20 mouse cellular contexts compared by ENCODE assay signal in the genomic region with DNA sequence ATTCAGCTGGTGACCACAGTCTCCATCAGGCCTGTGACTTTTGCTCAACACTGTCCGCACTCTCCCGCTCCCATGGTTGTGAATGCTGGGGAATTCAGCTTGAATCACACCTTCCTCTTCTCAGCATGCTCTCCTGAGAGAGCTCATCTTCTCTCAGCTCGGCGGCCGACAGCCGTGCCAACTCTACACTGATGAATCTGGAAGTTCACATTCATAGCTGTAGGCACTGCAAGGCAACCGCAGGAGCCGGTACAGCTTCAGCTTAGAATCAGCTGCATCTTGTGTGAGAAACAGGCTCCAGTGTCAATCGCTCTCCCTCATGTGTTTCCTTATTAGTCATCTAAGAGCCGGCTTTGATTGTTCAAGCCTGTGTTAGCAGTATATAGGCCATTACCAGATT.
DNase-seq lines count a peak whose midpoint lies in the region; TF ChIP-seq lines count a peak whose summit lies in the region.
"Had no signal": no experiment of that assay in that cellular context is flagged by ENCODE, and none has a peak within 500 bp of the region (broad histone marks: within the 10 kb centered on the region; RNA-seq: fewer than 3 reads in every experiment).

No protein-coding gene starts in this region.

- 43% methylated on average over 10 of the region's 10 CpGs for WGBS in olfactory bulb, adult 2 months

- peaks cover 20% of the 10 kb centered on the region for H3K4me1 ChIP-seq in olfactory bulb, adult 2 months (ENCODE audit: control insufficient read depth, insufficient read depth, low read length)
- H3K4me1 ChIP-seq: hindbrain, embryonic 10.5 days; kidney, embryonic 15.5 days; stomach, embryonic 15.5 days had no signal

- H3K4me3 ChIP-seq in left cerebral cortex, adult 2 months = no peak overlapping the region
- H3K4me3 ChIP-seq in olfactory bulb, adult 2 months (ENCODE audit: insufficient read depth, low read depth, low read length) = no peak overlapping the region
- H3K4me3 ChIP-seq: erythroblast, embryonic 14.5 days; hindbrain, embryonic 10.5 days; kidney, embryonic 15.5 days; stomach, embryonic 15.5 days had no signal

- peak; percentile 65 to 82 for DNase-seq in frontal cortex, postnatal 36 days (ENCODE audit: low spot score in 2 of 2)
- no peak for DNase-seq in frontal cortex, postnatal 14 days (ENCODE audit: low spot score in 2 of 2)
- DNase-seq in left cerebral cortex, adult 2 months (ENCODE audit: extremely low spot score in 1 of 2, low spot score in 2 of 2) = peak; percentile 49 to 56
- no peak for DNase-seq in left cerebral cortex, postnatal 4 days
- DNase-seq in gastrocnemius, postnatal 14 days = no peak
- DNase-seq in lung, postnatal 25 days (ENCODE audit: low spot score) = no peak
- DNase-seq: adrenal gland, postnatal 25 days; cerebellum, adult 11-12 months; gastrocnemius, postnatal 25 days; kidney, postnatal 4 days; lung, adult 2 months; lung, postnatal 4 days; retina, postnatal 1 day; thymus, adult 2 months had no signal

- intact Hi-C loops in left cerebral cortex, adult 2 months (cut with DNase I) = loop anchor here (5.0 kb wide), 2 partner anchors 373 to 462 kb away; no protein-coding TSS in a partner anchor
- intact Hi-C loops in left cerebral cortex, postnatal 4 days (cut with DNase I) = loop anchor here (10.0 kb wide), 1 partner anchor 454 kb away; no protein-coding TSS in a partner anchor
- intact Hi-C loops in gastrocnemius, postnatal 14 days (cut with DNase I; ENCODE audit: low total_unique reads) = no loop called here

- TF ChIP-seq CTCF in left cerebral cortex, adult 2 months (IDR thresholded peaks at IDR 0.05) = no peak
- TF ChIP-seq CTCF in olfactory bulb, adult 2 months (IDR thresholded peaks at IDR 0.05; ENCODE audit: insufficient read depth, low read depth, low read length) = no peak

- TF ChIP-seq POLR2A in olfactory bulb, adult 2 months (IDR thresholded peaks at IDR 0.05; ENCODE audit: insufficient read depth, low read depth, low read length) = no peak

- peak overlapping the region; percentile 81 for H3K27ac ChIP-seq in left cerebral cortex, adult 2 months
- peak overlapping the region; percentile 80 for H3K27ac ChIP-seq in olfactory bulb, adult 2 months (ENCODE audit: insufficient read depth, low read depth, low read length)
- H3K27ac ChIP-seq: hindbrain, embryonic 10.5 days; hindbrain, postnatal 0 days; kidney, embryonic 15.5 days; stomach, embryonic 15.5 days had no signal

Comparison
In these comparisons a context has a peak if more than half of its experiments do, and no peak if none do; other contexts are left out.
1. DNase-seq: peak in frontal cortex, postnatal 36 days (2 of 2) and left cerebral cortex, adult 2 months (2 of 2); none in frontal cortex, postnatal 14 days (0 of 2), left cerebral cortex, postnatal 4 days (single experiment), gastrocnemius, postnatal 14 days (single experiment) and lung, postnatal 25 days (single experiment).